Mouse (Mus musculus): ENCODE measurements around the gene Mad2l2. TPM values are rescaled to one million over a fixed set of nuclear protein-coding genes. Genes with fewer than 3 reads are reported as not detected.
"Not testable (repeated sequence)": the region's sequence is repeated elsewhere in the genome, so short reads cannot be mapped to it uniquely, and the experiment has no call there.

Mad2l2 gene
- polyA plus RNA-seq, 1 experiment from 2014 or later = 52.7 TPM

GRCm38 (mm10) chr4:148177716-148178115 is 47.5 kb downstream of the Mad2l2 start:
- peaks cover 7% of the 10 kb centered on the region; the same call in 1 of the 2 replicates for H3K4me1 ChIP-seq
- H3K9me3 ChIP-seq (replicated peaks) = no peaks in the 10 kb centered on the region
- no peak overlapping the region for H3K4me2 ChIP-seq (replicated peaks)
- ATAC-seq (ENCODE audit: insufficient number of reproducible peaks, low FRiP score, low TSS enrichment, low read depth) = no peak
- H3K27ac ChIP-seq (replicated peaks) = no peak overlapping the region
- H3K36me3 ChIP-seq = no peaks in the 10 kb centered on the region
- no peak overlapping the region for H3K9ac ChIP-seq
- peaks cover 52% of the 10 kb centered on the region for H3K27me3 ChIP-seq
- H3K4me3 ChIP-seq (replicated peaks) = no peak overlapping the region

GRCm38 (mm10) chr4:148181483-148181882 is 51.3 kb downstream of the Mad2l2 start:
- WGBS = 82% methylated on average over 12 of the region's 12 CpGs
- Histone ChIP-seq H3K9ac (no peak overlapping the region), H3K27ac (replicated peaks) (no peak overlapping the region), H3K4me2 (replicated peaks) (no peak overlapping the region), H3K36me3 (no peaks in the 10 kb centered on the region), H3K27me3 (peaks cover 18% of the 10 kb centered on the region), H3K9me3 (replicated peaks) (no peaks in the 10 kb centered on the region), H3K4me1 (peaks cover 7% of the 10 kb centered on the region; the same call in 1 of the 2 replicates), H3K4me3 (replicated peaks) (no peak overlapping the region)
- no peak for ATAC-seq (ENCODE audit: insufficient number of reproducible peaks, low FRiP score, low TSS enrichment, low read depth)

- no peaks in the 10 kb centered on the region for H3K9me3 ChIP-seq (replicated peaks)
- peaks cover 16% of the 10 kb centered on the region for H3K27me3 ChIP-seq
- peaks cover 7% of the 10 kb centered on the region; the same call in 1 of the 2 replicates for H3K4me1 ChIP-seq
- H3K27ac ChIP-seq (replicated peaks) = no peak overlapping the region
- no peak overlapping the region for H3K9ac ChIP-seq
- no peak; the same call in 1 of the 2 replicates for ATAC-seq (ENCODE audit: insufficient number of reproducible peaks, low FRiP score, low TSS enrichment, low read depth)
- no peaks in the 10 kb centered on the region for H3K36me3 ChIP-seq
- 43% methylated on average over 8 of the region's 8 CpGs for WGBS
- no peak overlapping the region for H3K4me3 ChIP-seq (replicated peaks)
- no peak overlapping the region for H3K4me2 ChIP-seq (replicated peaks)
Measured at GRCm38 (mm10) chr4:148182363-148182762, 52.2 kb downstream of the Mad2l2 start.

- Histone ChIP-seq H3K36me3 (no peaks in the 10 kb centered on the region), H3K4me3 (replicated peaks) (no peak overlapping the region), H3K4me2 (replicated peaks) (no peak overlapping the region), H3K9ac (no peak overlapping the region), H3K4me1 (peaks cover 7% of the 10 kb centered on the region; the same call in 1 of the 2 replicates), H3K9me3 (replicated peaks) (no peaks in the 10 kb centered on the region), H3K27ac (replicated peaks) (no peak overlapping the region), H3K27me3 (peaks cover 4% of the 10 kb centered on the region)
- 14% methylated on average over 9 of the region's 9 CpGs for WGBS
- no peak for ATAC-seq (ENCODE audit: insufficient number of reproducible peaks, low FRiP score, low TSS enrichment, low read depth)
Measured at GRCm38 (mm10) chr4:148184564-148184963, 54.4 kb downstream of the Mad2l2 start.

GRCm38 (mm10) chr4:148185819-148186218 is 55.6 kb downstream of the Mad2l2 start:
- no peaks in the 10 kb centered on the region for H3K36me3 ChIP-seq
- no peak overlapping the region for H3K4me3 ChIP-seq (replicated peaks)
- peaks cover 7% of the 10 kb centered on the region; the same call in 1 of the 2 replicates for H3K4me1 ChIP-seq
- no peak for ATAC-seq (ENCODE audit: insufficient number of reproducible peaks, low FRiP score, low TSS enrichment, low read depth)
- H3K9me3 ChIP-seq (replicated peaks) = no peaks in the 10 kb centered on the region
- no peak overlapping the region for H3K27ac ChIP-seq (replicated peaks)
- WGBS = 66% methylated on average over 4 of the region's 4 CpGs
- no peak overlapping the region for H3K4me2 ChIP-seq (replicated peaks)
- no peak overlapping the region for H3K9ac ChIP-seq
- peaks cover 4% of the 10 kb centered on the region for H3K27me3 ChIP-seq

GRCm38 (mm10) chr4:148188767-148189166 is 58.6 kb downstream of the Mad2l2 start:
- not testable (repeated sequence) for H3K4me2 ChIP-seq (replicated peaks); H3K9me3 ChIP-seq (replicated peaks); ATAC-seq (ENCODE audit: insufficient number of reproducible peaks, low FRiP score, low TSS enrichment, low read depth); H3K36me3 ChIP-seq; H3K9ac ChIP-seq; H3K4me1 ChIP-seq; H3K4me3 ChIP-seq (replicated peaks); H3K27ac ChIP-seq (replicated peaks)
- 88% methylated on average over 1 of the region's 1 CpGs for WGBS
- peaks cover 10% of the 10 kb centered on the region for H3K27me3 ChIP-seq

- Histone ChIP-seq H3K4me3 (replicated peaks) (no peak overlapping the region), H3K9ac (no peak overlapping the region), H3K9me3 (replicated peaks) (no peaks in the 10 kb centered on the region), H3K27ac (replicated peaks) (no peak overlapping the region), H3K4me2 (replicated peaks) (no peak overlapping the region), H3K27me3 (peaks cover 10% of the 10 kb centered on the region), H3K4me1 (no peaks in the 10 kb centered on the region), H3K36me3 (no peaks in the 10 kb centered on the region)
- ATAC-seq (ENCODE audit: insufficient number of reproducible peaks, low FRiP score, low TSS enrichment, low read depth) = no peak
- 27% methylated on average over 11 of the region's 11 CpGs for WGBS
Measured at GRCm38 (mm10) chr4:148192707-148193245, 62.6 kb downstream of the Mad2l2 start.

- Histone ChIP-seq H3K9ac (no peak overlapping the region), H3K4me1 (no peaks in the 10 kb centered on the region), H3K4me2 (replicated peaks) (no peak overlapping the region), H3K27ac (replicated peaks) (no peak overlapping the region), H3K27me3 (peaks cover 10% of the 10 kb centered on the region), H3K36me3 (no peaks in the 10 kb centered on the region), H3K9me3 (replicated peaks) (no peaks in the 10 kb centered on the region), H3K4me3 (replicated peaks) (no peak overlapping the region)
- ATAC-seq (ENCODE audit: insufficient number of reproducible peaks, low FRiP score, low TSS enrichment, low read depth) = no peak
Measured at GRCm38 (mm10) chr4:148194400-148194799, 64.2 kb downstream of the Mad2l2 start.

Small RNA genes lying within 50 kb of the gene (microRNA-seq; reads per million reads assigned to microRNA genes)
- gene Mir7022 (ENCODE audit: borderline number of aligned reads) = not detected

Other genes starting within 250 kb of the Mad2l2 start
- 38.6 and 39.4 TPM in 2 replicates for gene Mfn2, start 225.7 kb upstream of the Mad2l2 start, polyA plus RNA-seq (2015; fragmentation: Nextera tagmentation; extraction: Ambion mirVana)
- gene Plod1, start 193.6 kb upstream of the Mad2l2 start, polyA plus RNA-seq (2015; fragmentation: Nextera tagmentation; extraction: Ambion mirVana) = 92.0 and 93.3 TPM in 2 replicates
- gene 2510039O18Rik, start 189.5 kb upstream of the Mad2l2 start, polyA plus RNA-seq (2015; fragmentation: Nextera tagmentation; extraction: Ambion mirVana) = 20.6 and 22.0 TPM in 2 replicates
- gene Nppb, start 144.6 kb upstream of the Mad2l2 start, polyA plus RNA-seq (2015; fragmentation: Nextera tagmentation; extraction: Ambion mirVana) = 0.37 and 0.44 TPM in 2 replicates
- gene Nppa, start 129.7 kb upstream of the Mad2l2 start, polyA plus RNA-seq (2015; fragmentation: Nextera tagmentation; extraction: Ambion mirVana) = 0.42 and 0.43 TPM in 2 replicates
- gene Clcn6, start 91.6 kb upstream of the Mad2l2 start, polyA plus RNA-seq (2015; fragmentation: Nextera tagmentation; extraction: Ambion mirVana) = 6.3 and 7.6 TPM in 2 replicates
- gene Mthfr, start 91.3 kb upstream of the Mad2l2 start, polyA plus RNA-seq (2015; fragmentation: Nextera tagmentation; extraction: Ambion mirVana) = 21.3 and 24.9 TPM in 2 replicates
- gene Agtrap, start 42.4 kb upstream of the Mad2l2 start, polyA plus RNA-seq (2015; fragmentation: Nextera tagmentation; extraction: Ambion mirVana) = 14.2 and 15.6 TPM in 2 replicates
- gene Draxin, start 314 bp downstream of the Mad2l2 start, polyA plus RNA-seq (2015; fragmentation: Nextera tagmentation; extraction: Ambion mirVana) = 0.63 and 0.79 TPM in 2 replicates
- 20.5 and 22.8 TPM in 2 replicates for gene Fbxo6, start 21.8 kb downstream of the Mad2l2 start, polyA plus RNA-seq (2015; fragmentation: Nextera tagmentation; extraction: Ambion mirVana)
- gene Fbxo44, start 30.1 kb downstream of the Mad2l2 start, polyA plus RNA-seq (2015; fragmentation: Nextera tagmentation; extraction: Ambion mirVana) = 7.8 and 9.2 TPM in 2 replicates
- gene Fbxo2, start 30.2 kb downstream of the Mad2l2 start, polyA plus RNA-seq (2015; fragmentation: Nextera tagmentation; extraction: Ambion mirVana) = 3.7 and 4.2 TPM in 2 replicates
- 0.16 and 0.40 TPM in 2 replicates for gene Disp3, start 157.6 kb downstream of the Mad2l2 start, polyA plus RNA-seq (2015; fragmentation: Nextera tagmentation; extraction: Ambion mirVana)

All from embryonic facial prominence, embryonic 15.5 days (tissue).